Mouse (Mus musculus): ENCODE measurements around the gene Gmip.

GRCm38 (mm10) chr8:69820466-69820865, 12.0 kb downstream of the Gmip start:
- no peak for TF ChIP-seq EP300 (IDR thresholded peaks at IDR 0.05; ENCODE audit: low read length)
- no peak for TF ChIP-seq MAFK (IDR thresholded peaks at IDR 0.05; ENCODE audit: insufficient replicate concordance, low read length)
